Mouse (Mus musculus) kidney, adult 8-10 months (tissue): ENCODE data around the gene Hist2h2aa1.
"Not testable (repeated sequence)": the region's sequence is repeated elsewhere in the genome, so short reads cannot be mapped to it uniquely, and the experiment has no call there.

Experiments used
- DNase-seq, 2 experiments: peaks; one replicate each; pipeline ENCODE4 v3.0.0; 2022

Hist2h2aa1 gene

DNA sequence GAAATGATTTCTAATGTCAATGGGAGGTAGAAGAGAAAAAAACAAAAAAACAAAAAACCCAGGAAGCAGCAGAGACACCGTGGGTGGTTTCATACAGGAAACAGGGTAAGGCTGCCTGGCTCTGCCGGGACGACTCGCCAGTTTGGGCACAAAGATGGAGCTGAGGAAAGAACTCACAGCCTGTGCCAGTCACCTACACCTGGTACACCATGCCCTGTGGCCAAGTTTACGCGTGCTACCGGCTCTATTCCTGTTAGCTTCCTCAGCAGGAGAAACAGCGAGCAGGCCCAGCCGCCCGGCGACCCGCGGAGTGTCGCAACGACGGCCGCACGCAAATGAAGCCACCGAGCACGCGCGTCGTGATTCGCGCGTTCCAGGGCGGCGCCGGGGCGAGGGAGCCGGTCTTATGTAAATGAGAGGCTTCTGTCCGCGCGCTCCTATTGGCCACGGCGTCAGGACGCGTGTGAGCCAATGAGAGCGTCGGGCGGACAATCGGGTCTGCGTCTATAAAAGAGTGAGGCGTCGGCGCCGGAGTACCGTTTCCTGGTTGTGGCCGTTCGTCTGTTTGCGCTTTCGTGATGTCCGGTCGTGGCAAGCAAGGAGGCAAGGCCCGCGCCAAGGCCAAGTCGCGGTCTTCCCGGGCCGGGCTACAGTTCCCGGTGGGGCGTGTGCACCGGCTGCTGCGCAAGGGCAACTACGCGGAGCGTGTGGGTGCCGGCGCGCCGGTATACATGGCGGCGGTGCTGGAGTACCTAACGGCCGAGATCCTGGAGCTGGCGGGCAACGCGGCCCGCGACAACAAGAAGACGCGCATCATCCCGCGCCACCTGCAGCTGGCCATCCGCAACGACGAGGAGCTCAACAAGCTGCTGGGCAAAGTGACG is at the start of gene Hist2h2aa1:
Hist2h2aa1 (plus strand) TSS at position 495 of the 884 bp plus-strand sequence.
- peak; percentile 87 for DNase-seq

DNA sequence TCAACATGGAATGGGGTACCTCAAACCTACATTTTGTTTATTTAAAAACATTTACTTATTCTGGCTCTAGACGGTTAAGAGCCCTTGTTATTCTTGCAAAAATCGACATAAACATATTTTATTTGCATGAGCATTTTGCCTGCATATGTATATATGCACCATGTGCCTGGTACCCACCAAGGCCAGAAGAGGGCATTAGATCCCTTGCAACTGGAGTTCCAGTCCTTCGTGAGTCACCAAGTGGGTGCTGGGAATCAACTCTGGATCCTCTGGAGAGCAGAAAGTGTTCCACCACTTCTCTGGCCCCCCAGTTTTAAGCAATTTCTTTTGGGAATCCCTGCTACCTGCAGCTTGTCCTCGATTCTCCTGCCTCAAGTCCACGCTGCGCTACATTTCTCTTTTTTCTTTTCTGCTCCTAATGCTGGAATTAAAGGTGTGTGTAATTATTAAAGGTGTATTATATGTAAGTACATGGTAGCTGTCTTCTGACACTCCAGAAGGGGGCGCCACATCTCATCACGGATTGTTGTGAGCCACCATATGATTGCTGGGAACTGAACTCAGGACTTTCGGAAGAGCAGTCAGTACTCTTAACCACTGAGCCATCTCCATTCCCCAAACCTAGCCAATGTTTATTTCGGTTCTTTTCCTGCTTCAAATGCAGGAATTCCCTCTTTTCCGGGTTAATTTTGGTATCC is 49.5 kb upstream of the Hist2h2aa1 start:
- no peak for DNase-seq

DNA sequence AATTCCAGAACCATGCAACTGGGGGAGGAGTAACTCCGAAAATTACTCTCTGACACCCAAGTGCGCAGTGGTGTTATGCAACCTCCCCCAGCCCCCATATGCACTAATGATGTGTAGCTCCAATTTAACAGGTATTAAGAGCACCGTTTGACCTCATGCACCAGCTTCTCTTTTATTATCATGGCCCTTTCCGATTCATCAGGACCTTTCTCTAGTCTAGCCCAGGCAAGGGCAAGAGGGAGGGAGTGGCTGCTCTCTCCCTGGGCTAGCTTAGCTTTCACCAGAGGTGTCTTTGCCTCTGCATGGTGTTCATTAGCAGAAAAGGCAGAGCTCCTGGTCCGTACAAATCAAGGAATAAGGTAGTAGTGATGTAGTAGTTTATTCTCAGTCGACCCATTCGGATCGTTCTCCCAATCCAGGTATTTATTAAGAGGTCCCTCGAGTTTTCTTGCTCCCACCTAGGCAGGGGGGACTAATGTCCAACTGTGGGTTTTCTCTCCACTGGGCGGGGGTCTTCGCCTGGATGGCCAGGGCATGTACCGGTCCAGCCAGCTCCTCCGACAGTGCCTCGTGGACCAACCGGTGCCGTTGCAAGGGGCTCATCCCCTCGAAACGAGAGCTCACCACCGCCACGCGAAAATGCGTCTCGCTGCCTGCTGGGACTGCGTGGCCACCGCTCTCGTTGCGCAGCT is 48.7 kb upstream of the Hist2h2aa1 start:
- DNase-seq: no peak

DNA sequence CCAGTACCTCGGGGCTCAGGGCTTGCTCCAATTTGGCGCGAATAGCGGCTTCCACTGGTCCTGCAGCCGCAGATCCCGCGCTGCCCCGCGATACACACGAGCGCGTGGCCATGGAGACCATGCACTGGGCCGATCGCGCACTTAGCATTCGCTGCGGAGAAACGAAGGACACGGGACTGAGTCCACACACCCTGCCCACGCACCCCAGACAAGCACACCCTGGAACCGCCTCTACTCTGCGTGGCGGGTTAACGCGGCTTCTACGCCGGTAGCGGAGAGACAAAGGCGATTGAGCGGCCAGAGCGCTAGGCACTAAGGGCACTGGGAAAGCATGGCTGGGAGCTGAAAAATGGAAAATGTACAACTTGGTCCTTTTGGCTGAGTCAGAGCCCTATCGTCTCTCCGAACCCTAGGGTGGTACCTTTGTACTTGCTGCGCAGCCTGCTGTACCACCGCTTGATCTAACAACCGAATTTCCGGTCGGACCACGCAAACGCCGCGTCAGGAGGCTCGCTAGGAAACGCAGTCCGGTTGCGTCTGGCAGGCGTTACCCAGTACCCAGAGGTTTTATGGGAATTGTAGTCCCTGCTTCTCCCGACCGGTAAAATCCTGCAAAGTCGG is 48.1 kb upstream of the Hist2h2aa1 start:
- DNase-seq: peak; percentile 88 to 90

DNA sequence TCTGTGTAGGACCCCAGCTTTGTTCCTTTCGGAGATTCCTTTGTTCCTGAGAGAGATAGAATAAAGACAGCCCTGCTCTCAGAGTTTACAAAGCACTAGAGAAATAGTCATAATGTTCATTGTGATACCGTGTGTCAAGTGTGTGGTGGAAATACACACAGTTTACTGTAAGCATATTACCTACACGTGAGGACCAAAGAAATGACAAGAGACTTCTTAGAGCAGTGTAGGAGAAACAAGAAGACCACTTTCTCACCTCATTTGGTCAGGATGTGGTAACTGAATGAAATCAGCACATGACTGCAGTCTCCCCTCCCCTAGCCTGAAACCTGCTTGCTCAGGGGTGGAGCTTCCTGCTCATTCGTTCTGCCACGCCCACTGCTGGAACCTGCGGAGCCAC is 47.1 kb upstream of the Hist2h2aa1 start:
- DNase-seq: peak in 1 of 2 experiments; percentile 34

DNA sequence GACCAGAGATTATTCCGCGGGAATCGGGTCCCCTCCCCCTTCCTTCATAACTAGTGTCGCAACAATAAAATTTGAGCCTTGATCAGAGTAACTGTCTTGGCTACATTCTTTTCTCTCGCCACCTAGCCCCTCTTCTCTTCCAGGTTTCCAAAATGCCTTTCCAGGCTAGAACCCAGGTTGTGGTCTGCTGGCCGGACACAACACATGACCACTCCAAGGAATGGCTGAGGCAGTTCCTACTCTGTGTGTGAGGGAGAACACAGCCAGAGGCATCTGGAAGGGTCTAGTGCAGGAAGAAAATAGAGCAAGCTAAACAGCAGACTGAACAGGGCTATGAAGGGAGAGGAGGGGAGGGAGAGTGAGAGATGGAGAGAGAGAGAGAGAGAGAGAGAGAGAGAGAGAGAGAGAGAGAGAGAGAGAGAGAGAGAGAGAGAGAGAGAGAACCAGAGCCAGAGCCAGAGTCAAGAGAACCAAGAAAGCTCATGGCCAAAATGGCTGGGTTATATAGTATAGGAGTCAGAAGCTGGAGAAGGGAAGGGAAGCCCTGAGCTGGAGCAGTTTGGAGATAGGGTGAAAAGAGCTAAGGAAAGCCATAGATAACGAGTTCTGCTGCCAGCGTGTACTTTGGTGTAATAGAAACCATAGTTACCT is 46.6 kb upstream of the Hist2h2aa1 start:
- DNase-seq: not testable (repeated sequence)

DNA sequence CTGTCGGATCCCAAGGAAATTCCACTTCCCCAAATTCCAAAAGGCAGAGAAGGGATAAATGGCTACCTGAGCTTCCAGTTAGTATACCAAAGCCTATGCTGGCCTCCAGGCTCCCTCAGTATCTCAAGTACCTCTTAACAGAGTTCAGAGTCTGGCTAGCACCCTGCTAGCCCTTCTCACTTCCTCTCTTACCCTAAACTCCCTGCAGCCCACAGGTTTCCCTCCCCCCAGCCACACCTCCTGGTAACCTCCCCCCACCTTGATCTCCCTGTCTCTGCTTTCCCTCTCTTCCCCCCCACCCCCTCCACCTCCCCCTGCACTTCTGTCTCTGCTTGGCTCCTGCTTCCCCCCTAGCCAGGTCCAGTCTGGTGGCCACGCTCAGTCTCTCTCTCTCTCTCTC is 45.6 kb upstream of the Hist2h2aa1 start:
- DNase-seq: no peak

DNA sequence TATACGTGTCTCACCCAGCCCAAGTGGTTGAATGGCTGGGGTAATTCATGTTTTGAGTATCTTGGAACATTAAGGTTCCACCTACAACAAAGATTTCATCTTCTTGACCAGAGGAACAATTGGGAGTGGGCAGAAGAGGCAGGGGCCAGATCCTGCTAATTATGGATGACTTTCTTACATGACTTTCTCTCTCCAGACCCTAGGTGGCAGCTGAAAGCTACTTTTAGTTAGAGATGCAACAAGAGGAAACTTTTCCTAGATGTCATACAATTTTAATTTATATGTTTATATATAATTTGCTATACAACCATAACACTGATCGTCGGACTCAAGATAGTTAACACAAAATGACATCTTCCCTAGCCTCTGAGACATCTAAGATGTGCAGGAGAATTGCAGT is 37.5 kb upstream of the Hist2h2aa1 start:
- DNase-seq: no peak

DNA sequence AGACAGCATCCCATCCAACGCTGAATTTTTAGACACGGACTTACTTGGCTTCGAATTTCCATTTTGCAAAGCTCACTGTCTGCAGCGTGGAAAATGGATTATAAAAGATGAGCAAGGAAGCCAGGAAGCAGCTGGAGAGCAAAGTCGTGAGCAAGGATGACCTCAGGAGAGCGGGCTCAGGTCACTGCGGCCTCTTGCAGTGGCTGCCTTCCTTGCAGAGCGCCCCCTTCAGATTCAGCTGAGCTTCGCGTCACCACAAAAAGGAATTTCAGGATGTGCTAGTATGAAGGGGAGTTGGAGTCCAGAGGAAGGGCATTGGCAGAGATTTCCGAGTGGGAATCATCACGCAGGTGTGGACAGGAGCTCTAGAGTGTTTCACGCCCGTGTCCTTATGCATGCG is 36.1 kb upstream of the Hist2h2aa1 start:
- no peak for DNase-seq

DNA sequence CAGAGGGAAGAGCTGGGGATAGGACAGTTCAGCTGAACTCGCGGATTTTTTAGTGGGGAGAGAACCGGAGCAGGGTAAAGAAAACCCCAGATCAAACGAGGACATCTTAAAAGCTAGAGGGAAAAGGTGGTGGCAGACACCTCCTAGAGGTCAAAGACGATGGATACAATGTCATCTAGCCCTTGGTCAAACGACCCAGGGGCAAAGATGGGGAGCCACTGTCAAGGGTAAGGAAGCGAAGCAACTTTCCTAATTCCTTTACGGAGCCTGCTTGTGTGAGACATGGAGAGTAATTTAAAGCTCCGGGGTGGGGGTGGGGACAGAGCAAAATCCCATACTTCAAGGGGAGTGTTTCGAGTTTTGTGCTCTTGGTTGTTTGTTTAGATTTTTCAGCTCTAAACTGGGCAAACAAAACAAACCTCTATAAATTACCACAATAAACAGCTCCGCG is 26.1 kb upstream of the Hist2h2aa1 start:
- peak in 1 of 2 experiments; percentile 37 for DNase-seq

DNA sequence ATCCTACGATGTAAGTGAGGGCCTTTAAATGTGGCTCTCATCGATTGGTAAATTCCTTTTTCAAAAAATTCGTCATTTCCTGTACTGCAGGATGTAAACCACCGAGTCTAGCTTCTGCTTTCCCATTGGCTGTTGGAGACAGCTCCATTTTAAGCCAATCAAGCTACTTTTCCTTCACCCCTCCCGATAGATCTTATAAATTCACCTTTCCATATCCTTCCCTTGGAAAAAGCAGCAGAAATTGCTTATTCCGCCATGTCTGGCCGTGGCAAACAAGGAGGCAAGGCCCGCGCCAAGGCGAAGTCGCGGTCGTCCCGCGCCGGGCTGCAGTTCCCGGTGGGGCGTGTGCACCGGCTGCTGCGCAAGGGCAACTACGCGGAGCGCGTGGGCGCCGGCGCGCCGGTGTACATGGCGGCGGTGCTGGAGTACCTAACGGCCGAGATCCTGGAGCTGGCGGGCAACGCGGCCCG is 25.6 kb upstream of the Hist2h2aa1 start, which contains the start of the genes Bola1 and Hist2h2ab:
Bola1 (minus strand) TSS at position 49 of the 470 bp plus-strand sequence.
Hist2h2ab (plus strand) TSS at position 205 of the 470 bp plus-strand sequence.
- DNase-seq: peak; percentile 71 to 90

DNA sequence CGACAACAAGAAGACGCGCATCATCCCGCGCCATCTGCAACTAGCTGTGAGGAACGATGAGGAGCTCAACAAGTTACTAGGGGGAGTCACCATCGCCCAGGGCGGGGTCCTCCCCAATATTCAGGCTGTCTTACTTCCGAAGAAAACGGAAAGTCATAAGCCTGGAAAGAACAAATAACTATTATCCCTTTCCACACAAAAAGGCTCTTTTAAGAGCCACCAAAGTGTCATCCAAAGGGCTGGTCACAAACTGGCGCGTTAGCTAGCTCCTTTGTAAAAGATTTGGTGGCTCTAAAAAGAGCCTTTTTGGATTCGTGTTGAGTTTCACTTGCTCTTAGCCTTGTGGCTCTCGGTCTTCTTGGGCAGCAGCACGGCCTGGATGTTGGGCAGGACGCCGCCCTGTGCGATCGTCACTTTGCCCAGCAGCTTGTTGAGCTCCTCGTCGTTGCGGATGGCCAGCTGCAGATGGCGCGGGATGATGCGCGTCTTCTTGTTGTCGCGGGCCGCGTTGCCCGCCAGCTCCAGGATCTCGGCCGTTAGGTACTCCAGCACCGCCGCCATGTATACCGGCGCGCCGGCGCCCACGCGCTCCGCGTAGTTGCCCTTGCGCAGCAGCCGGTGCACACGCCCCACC is 25.0 kb upstream of the Hist2h2aa1 start:
- not testable (repeated sequence) for DNase-seq

DNA sequence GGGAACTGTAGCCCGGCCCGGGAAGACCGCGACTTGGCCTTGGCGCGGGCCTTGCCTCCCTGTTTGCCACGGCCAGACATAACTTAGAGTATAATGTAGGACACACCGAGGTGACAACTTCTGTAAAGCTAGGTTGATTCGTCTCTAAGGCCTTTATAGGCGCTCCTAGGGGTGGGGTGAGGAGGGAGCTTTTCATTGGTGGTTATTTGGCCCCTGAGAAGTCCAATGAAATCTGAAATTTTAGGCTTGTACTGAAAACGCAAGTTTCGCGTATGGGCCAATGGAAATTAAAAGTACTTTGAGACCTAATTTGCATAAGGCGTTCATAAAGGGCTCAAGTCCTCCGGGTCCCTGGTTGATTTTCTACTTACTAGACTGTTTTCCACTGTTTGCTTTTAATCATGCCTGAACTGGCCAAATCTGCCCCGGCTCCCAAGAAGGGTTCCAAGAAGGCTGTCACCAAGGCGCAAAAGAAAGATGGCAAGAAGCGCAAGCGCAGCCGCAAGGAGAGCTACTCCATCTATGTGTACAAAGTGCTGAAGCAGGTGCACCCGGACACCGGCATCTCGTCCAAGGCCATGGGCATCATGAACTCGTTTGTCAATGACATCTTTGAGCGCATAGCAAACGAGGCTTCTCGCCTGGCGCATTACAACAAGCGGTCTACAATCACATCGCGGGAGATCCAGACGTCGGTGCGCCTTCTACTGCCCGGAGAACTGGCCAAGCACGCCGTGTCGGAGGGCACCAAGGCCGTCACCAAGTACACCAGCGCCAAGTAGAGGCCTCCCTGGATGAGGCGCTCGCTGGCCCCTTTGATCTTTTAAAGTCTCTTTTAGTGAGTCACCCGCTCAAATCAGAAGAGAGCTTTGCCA is 24.3 kb upstream of the Hist2h2aa1 start, which contains the start of the genes Hist2h2ac and Hist2h2be:
Hist2h2ac (minus strand) TSS at position 116 of the 875 bp plus-strand sequence.
Hist2h2be (plus strand) TSS at position 355 of the 875 bp plus-strand sequence.
- DNase-seq: peak; percentile 94 to 96

DNA sequence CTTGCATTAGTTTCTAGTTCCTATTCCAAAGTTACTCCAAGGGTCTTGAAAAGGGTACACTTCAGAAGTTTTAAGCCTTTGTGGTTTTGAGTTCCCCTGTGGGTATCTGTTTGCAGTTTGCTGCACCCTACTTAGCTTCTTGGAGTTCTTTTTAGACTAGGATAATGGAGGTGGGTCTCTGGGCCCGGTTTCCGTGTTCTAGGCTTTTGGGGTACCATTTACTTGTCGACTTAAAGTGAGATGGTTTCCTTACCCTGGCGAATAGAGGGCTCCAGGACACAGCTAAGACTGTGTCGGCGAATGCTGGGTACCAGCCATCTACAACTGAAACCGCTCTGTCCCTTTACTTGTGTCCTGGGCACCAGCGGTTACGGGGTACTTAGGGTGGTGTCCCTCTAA is 23.7 kb upstream of the Hist2h2aa1 start:
- DNase-seq: no peak

DNA sequence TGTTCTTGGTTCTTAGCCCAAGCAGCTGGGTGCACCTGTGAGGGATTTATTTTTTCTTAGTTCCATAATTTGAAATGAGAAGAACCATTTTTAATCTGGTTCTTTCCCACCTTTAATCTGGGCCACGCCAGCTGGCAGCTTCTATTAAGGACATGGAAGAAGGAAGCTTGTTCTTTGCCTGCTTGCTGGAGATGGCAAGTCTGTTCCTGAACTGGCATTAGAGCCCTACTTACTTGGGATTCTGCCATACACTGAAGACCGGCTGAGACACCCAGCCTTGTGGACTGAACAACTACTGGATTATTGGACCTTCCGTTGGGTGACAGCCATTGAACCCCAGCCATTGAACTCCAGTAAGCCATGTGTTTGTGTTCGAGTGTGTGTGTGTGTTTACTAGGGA is 22.5 kb upstream of the Hist2h2aa1 start:
- DNase-seq: no peak

DNA sequence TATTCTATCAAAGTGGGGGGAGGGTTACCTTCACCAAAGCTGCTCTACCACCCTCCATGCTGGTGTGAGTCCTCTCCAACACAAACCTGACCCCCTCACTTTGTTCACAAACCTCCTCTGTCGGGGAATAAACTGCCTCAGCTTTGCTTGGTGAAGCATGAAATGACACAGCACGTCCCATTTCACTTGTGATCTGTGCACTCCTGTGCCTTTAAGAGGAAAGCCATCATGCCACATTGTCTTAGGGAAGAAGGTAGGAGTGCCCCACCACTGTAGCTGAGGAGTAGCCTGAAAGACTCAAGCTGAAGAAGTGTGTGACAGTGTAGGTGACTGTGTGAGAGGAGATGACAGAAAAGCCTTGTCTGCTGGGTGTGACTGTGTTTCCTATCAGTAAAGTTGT is 19.9 kb upstream of the Hist2h2aa1 start:
- DNase-seq: no peak

DNA sequence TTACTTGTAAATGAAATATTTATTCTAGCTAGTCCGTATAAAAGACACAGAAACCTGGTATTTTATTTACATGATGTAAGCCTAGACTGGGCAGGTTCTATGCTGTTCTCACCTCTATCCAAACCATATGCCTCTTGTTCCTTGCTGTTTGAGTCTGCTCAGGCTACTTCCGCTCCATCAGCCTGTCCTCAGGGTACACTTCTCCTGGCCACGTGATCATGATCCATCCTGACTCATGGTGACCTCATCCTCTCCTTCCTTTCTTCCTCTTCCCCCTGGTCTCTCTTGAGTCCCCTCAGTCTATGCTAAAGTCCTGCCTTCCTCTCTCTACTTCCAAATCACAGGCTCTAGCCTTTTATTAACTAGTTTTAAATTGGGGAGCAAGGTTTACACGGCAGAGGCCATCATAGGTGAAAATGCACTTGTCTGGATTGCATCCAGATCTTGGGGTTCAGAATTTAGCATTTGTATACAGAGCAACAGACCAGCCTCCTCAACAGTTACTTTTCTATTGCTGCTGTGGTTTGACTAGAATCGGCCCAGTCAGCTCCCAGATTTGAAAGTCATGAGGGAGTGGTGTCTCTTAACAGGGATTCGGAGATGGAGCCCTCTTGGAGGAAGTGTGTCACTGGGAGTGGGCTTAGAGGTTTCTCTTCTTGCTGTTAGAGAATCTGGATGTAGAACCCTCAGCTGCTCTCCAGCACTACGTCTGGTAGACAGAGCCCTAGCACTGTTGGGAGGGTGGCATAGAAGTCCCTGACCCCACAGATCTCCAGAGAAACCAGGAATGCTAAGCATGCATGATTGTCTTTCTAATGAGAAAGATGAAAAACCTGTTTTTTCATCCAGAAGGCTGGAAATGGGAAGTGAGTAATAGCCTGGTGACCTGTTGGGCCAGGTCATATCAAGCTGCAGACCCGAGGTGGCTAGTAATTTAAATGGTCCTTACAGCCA is 18.3 kb upstream of the Hist2h2aa1 start:
- DNase-seq: no peak

DNA sequence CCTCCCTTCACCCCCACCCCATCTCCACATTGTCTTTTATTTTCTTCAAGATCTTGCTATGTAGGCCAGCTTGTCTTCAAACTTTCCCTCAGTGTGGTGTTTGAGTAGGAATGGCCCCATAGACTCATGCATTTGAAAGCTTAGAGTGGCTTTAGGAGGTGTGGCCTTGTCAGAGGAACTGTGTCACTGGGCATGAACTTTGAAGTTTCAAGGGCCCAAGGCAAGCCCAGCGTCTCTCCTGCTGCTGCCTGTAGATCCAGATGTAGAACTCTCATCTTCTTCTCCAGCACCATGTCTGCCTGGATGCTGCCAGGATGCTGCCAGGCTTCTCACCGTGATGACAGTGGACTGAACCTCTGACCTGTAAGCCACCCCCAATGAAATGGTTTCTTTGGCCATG is 16.5 kb upstream of the Hist2h2aa1 start:
- DNase-seq: no peak

DNA sequence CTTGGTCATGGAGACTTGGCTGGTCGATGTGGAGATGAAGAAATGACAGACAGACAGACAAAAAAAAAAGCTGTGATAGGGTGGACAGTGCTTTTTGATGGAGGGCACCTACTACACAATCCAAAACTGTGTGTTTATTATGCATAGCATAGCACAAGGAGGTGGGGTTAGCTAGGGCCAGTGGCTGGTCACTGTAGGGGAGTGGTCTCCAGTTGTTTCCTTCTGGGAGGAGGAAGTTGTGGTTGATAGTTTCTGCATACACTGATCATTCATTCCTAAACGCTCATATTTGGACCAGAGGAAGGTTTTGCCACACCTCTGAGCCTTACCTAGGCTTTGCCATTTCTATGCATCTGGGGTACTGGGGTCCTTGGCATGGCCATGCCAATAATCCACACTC is 14.9 kb upstream of the Hist2h2aa1 start:
- DNase-seq: no peak
